Mouse (Mus musculus) lung, postnatal 10 days (tissue): ENCODE measurements around the gene Pgm2.

Experiments
- DNase-seq: peaks from one replicate; pipeline ENCODE4 v3.0.0; 2021

Gene Pgm2

GRCm38 (mm10) chr5:64149184-64150127 lies 56.7 kb downstream of the Pgm2 start:
- DNase-seq: no peak

DNA sequence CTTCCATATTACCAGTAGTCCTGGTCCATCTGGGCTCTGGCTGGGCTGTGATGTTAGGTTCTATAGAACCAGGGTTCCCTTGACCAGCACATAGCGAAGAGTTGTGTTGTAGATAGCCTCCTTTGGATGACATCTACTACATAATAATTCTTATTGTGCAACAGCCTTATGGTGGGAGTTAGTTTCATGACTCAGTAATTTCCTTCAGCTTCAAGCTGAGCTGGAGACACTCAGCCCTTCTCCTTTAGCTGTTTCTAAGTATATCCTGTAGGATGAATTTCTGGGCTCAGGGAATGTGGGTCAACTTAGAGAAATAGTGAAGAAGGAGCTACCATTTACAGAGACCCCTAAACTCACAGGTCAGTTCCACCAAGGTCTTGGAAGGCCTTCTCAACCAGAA lies 60.6 kb downstream of the Pgm2 start:
- DNase-seq: no peak

DNA sequence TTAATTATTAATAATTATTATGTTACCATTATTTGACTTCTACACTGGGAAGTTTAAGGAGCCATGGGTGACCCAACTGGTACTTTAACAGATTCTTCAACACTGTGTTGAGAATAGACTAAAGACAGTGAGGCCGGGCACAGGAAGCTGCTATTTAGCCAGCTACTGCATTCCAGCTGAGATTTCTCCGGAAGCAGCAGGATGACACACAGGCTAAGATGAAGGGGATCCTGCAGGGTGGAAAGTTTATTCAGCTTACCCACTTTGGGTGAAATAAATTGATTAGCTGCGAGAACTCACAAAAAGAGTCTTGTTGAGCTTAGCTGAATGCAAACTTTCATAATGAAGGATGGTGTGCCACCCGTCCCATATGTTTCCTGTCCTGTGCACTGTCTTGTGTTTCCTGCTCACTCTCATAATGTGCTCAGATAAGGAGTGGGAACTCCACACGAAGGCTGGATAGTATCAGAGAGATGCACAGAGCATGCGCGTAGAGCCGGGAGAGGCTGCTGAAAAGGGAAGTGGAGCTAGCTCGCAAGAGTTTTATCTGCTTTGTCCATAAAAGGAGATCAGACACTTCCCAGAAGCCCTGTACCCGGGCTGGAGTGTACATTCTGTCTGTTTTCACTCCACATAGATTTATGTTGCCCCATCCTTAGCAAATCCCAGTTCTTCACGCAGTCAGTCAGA lies 63.3 kb downstream of the Pgm2 start, which contains the start of gene Tbc1d1:
Gene Tbc1d1, plus strand, starts transcription at position 445 of the 690 bp plus-strand sequence.
- peak; percentile 86 for DNase-seq

GRCm38 (mm10) chr5:64156579-64156978 lies 63.8 kb downstream of the Pgm2 start:
- no peak for DNase-seq

GRCm38 (mm10) chr5:64157926-64158325 lies 65.2 kb downstream of the Pgm2 start:
- DNase-seq: no peak

DNA sequence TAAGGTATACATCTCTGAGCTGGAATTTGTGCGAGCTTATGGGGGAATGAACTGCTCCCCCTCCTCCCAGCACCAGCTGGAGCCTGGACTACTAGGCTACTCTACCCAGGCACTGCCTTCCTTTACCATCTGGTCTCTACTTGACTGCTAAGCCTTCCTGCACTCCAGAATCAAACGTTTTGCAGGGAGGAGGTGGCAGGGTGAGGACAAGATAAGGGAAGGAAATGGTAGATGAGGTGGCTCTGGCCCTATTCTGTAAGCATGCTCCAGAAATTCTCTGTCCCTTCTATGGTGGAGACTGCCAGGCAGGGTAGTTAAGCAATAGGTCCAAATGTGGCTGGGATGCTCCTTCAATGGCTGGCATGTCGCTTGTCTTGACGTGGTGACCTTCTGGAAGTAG lies 65.8 kb downstream of the Pgm2 start:
- DNase-seq: no peak

DNA sequence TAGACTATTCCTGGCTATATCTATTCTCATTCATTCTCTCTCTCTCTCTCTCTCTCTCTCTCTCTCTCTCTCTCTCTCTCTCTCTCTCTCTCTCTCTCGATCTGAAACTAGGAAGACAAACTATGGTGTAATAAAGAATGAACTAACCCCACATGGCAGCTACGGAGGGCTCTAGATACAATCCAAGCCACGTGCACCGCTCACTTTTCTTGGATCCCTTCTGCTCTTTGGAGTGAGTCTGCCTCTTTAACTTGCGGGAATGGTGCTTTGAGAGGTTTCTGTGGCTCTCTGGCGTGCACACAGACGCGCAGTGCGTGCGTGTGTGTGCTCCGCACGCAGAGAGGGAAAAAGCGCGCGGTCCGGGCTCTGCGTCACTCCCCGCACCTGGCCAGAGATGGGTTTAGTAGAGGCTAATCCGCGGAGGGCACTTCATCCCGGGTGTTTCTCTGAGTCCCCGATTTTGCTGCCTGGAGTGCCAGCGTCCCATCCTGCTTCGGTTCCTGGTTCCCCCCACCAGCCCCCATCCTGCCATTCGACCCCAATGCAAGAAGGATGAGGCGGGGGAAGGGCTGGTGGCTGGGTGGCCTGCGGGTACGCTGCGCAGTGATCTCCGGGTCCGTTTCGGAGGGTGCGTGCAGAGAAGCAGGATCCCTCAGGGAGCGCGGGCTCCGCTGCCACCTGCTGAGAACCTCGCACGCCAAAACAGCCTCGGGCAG lies 66.5 kb downstream of the Pgm2 start:
- DNase-seq: peak; percentile 27

GRCm38 (mm10) chr5:64159781-64160704 lies 67.3 kb downstream of the Pgm2 start:
- peak; percentile 77 for DNase-seq

- DNase-seq: peak; percentile 19
These were observed 68.1 kb downstream of the Pgm2 start for GRCm38 (mm10) chr5:64160705-64161391.

DNA sequence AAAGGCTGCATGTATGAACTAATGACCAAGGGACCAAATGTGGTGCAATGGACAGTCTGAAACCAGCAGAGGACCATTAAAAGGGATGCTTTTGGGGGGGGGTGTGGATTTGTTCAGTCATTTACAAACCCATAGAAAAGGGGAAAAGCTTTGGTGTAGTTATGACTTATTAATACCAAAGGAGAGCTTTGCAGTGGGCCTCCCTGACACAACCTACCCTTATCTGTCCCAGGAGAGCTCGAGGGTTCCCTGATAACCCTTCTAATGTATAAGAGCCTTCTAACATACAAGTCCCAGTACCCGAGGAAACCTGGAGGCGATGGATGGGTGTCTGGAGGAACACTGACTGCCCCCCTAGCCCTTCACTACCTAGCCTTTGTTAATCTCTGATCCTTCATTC lies 69.2 kb downstream of the Pgm2 start:
- DNase-seq: no peak

DNA sequence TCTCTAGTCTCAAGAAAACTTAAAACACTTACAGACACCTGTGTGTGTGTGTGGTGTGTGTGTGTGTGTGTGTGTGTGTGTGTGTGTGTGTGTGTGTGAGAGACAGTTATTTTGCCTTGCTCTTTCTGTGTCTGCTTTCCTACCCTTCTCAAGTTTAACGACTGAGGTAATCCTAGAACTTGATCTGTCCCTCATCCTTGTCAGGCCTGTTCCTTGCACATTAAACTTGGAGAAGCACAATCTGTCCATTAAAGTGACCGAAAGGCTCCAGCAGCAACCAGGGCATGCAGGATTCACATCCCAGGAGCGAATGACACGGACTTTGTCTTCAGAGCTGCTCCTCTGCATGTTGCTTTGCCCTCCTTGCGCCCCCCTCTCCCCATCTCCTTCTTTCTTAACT lies 69.8 kb downstream of the Pgm2 start:
- DNase-seq: no peak

DNA sequence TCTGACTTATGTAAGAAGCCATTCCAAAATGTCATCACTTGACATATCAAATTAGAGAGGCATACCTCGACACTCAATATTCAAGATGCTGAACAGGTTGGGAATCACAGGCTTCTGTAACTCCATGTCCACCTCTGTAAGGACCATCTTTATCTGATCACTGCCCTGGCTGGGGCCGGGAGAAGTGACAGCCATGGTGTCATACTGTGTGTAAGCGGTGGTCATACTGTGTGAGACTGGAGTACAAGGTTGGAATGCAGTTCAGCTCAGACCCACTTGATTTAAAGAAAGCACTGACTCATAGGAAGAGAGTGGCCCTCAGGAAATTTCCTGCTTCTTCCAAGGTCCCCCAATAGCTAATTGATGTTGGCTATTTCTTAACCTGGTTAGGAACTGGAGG lies 71.7 kb downstream of the Pgm2 start:
- no peak for DNase-seq

DNA sequence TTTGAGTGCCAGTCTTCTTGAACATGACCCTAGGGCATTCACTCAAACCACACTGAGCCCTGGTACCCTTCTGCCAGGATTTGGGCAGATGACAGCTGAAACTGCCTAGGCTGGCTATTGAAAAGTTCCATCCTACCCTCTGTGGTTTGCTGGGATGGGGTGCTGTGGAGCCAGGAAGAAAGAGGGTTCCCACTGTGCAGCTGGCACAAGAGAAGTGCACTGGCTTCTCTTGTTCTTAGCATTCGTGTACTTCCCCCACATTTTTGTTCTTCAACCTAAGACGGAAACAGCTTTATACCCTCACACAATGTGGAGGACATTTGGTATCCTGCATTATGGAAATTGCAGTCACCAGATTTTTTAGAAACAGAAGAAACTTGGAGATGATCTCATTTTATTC lies 73.1 kb downstream of the Pgm2 start:
- no peak for DNase-seq

DNA sequence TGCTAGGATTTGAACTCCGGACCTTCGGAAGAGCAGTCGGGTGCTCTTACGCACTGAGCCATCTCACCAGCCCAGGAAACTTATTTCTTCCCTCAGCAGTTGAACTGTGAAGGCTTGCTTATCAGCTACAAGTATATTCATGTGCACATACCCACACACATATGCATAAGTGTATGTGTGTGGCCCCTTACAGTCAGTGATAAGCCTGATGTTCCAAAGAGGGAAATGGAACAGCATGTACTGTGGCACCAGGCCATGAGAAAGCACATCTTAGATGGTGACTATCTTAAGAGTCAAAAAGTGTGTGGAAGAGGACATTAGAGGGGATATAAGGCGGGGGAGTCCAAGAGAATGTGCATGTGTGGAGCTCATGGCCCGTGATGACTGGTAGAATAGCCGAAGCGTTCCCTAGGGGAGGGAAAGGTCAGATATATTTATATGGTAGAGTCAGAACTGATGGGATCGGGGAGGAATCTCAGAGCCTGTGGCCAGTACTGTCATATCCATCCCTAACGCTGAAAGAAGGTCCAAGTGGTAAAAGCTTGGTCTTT lies 76.3 kb downstream of the Pgm2 start:
- no peak for DNase-seq

DNA sequence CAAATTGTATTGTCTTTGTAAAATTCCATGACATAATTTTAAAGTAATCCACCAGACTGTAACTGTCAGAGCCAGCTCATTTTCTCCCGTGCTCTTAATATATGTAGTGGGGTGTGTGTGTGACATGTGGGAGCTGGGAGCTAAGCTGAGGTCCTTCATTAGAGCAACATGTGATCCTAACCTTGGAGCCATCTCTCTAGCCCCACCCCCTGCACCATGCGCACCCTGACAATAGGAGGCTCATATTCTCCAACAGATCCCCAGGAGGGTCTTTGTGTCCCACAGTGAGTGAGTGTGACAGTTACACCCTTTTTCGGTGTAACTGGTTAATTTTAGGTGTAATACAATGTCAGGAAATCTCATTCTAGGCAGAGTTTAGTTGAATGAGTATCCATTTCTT lies 80.1 kb downstream of the Pgm2 start:
- no peak for DNase-seq

DNA sequence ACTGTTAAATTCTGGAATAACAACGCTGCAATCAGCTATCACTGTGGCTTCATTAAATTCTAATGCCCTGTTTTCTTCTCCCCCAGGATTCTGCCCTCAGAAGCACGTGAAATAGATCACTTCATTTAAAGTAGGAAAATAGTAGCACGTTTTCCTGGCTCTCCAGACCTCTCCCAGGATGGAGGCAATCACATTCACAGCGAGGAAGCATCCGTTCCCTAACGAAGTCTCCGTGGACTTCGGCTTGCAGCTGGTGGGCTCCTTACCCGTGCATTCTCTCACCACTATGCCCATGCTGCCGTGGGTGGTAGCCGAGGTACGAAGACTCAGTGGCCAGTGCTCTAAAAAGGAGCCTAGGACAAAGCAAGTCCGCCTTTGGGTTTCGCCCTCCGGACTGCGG lies 80.6 kb downstream of the Pgm2 start:
- DNase-seq: no peak

- DNase-seq: no peak
These were observed 81.7 kb downstream of the Pgm2 start for GRCm38 (mm10) chr5:64174429-64174935.
